Mouse (Mus musculus) olfactory bulb, adult 2 months (tissue): ENCODE data around the gene Tmem37.

Experiments
- CTCF ChIP-seq: fragments of 200-500 bp; IDR thresholded peaks from 2 replicates; pipeline ENCODE4 v1.5.1; 2012; ENCODE audit warnings: low read depth, mild to moderate bottlenecking, low read length, moderate library complexity; ENCODE audit not compliant: insufficient read depth
- POLR2A ChIP-seq: fragments of 200-500 bp; IDR thresholded peaks from 2 replicates; pipeline ENCODE4 v1.6.1; 2012; ENCODE audit warnings: mild to moderate bottlenecking, low read depth, low read length, moderate library complexity; ENCODE audit not compliant: insufficient read depth

DNA sequence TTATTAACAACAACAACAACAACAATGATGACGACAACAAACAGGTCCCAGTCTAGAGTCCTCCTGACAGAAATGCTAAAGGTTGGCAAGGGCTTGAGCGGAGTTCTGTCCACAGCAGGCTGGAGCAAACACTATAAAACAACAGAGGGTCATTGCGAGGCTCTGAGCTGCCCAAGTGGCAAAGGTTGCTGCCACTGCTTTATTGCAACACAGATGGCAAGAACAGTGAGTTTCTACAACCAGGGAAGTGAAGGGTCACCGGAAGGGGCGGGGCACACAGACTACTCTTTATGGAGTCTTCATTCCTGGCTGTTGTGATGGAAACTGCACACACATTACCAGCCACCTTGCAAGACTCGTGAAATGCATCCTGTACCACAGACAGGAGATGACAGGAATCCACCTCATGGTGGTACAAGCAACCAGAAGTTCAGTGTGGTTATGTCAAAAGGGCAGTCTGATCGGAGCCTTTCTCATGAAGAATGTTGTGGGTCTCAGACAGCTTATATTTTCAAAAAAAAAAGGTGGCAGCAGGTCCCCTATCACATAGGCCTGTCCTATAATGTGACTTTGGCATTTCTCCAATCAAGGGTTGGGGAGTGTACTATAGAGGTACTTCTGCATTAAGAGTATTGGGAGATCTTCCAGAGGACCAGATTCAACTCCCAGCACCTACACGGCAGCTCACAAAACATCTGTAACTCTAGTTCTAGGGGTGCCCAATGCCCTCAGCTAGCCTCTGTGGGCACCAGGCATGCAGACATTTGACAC is 26.8 kb upstream of the Tmem37 start:
- TF ChIP-seq POLR2A = no peak
- TF ChIP-seq CTCF = no peak
